Mouse (Mus musculus): ENCODE results near the gene Tmem19.
"Not testable (repeated sequence)": the region's sequence is repeated elsewhere in the genome, so short reads cannot be mapped to it uniquely, and the experiment has no call there.

The Tmem19 gene

DNA sequence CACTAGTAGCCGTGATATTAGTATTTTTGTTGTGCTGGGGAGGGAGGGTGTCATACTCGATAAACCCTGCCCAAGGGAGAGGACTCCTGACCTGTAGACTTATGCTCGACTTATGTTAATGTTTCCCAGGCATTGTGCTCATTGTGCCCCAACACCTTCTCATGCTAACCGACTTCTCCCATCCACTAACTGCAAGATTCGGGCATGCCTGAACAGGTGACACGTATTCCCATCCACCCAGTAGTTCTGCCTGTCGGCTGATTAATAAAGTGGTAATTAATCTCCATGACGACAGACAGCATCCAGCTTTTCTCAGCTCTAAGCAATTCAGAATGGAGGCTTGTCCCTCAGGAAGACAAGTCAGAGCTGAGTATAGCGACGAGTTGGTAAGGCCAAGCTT lies 13.3 kb downstream of the Tmem19 start:
- no peak for DNase-seq (ENCODE audit: low read depth)

GRCm38 (mm10) chr10:115348131-115348530 lies 14.2 kb downstream of the Tmem19 start:
- DNase-seq (ENCODE audit: low read depth), result no peak

DNA sequence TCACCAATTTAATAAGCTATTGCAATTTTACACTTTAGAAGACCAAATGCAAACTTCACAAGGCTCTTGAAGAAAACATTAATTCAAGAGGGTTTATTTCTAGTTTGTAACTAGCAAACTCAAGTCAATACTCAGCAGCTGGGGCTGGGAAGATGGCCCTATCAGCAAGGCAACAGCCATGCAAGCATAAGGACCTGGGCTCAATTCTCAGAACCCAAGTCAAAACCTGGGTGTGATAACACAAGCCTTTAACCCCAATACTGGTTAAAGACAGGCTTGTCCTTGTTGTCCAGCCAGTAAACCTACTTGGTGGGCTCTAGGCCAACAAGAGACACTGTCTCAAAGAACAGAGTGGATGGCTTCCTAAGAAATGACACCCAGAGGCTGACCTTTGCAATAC lies 15.9 kb downstream of the Tmem19 start:
- DNase-seq (ENCODE audit: low read depth), result no peak

- no peak for DNase-seq (ENCODE audit: low read depth)
Measured at GRCm38 (mm10) chr10:115342771-115343425, 19.4 kb downstream of the Tmem19 start.

- DNase-seq (ENCODE audit: low read depth), result no peak
Measured at GRCm38 (mm10) chr10:115339820-115340328, 22.4 kb downstream of the Tmem19 start.

DNA sequence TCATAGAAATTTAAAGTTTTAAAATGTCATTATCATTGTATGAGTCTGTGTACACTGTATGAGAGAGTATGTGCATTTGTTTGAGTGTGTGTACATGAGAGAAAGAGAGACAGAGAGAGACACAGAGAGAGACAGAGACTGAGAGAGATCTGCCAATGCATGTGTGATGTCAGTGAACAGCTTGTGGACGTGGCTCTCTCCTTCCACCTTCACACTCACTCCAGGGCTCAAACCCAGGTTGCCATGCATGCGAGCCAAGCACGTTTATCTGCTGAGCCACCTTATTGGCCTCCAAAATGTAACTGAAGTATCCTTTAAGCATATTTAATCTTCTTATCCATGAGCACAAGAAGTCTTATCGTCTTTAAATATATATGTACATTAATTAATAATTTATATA lies 25.4 kb downstream of the Tmem19 start:
- DNase-seq (ENCODE audit: low read depth), result no peak

DNA sequence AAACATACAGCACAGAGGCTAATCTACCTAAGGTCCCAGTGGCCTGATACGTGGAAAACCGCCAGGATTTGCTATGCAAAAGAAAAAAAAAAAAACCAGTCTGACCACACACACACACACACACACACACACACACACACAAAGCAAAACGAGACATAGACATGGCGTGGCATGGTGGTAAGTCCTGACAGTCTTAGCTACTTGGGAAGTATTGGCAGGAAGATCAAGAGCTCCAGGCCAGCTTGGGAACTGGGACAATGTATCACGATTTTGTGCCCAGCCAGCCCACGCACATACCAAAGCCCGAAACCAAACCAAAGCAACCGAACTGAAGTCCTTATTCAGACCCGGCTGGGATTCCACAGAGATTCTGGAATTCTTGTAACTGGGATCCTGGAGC lies 28.8 kb downstream of the Tmem19 start:
- DNase-seq (ENCODE audit: low read depth), result no peak

DNA sequence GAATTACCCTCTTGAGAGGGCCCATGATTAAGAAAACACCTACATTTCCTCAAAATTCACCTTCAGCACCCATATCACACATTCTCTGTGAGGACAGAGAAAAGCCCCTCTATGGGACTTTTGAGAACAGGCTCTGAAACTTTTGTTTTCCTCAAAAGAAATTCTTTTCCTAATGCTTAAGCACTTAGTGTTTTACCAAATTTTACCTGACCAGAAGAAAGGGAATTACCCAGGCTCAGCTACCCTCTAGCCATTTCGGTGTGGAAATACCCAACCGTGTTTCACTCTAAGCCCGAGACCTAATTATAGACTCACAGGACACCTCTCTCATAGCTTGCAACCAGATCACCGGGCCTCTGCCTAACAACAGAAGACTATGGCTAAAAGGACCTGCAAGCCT lies 29.3 kb downstream of the Tmem19 start:
- DNase-seq (ENCODE audit: low read depth), result no peak

DNA sequence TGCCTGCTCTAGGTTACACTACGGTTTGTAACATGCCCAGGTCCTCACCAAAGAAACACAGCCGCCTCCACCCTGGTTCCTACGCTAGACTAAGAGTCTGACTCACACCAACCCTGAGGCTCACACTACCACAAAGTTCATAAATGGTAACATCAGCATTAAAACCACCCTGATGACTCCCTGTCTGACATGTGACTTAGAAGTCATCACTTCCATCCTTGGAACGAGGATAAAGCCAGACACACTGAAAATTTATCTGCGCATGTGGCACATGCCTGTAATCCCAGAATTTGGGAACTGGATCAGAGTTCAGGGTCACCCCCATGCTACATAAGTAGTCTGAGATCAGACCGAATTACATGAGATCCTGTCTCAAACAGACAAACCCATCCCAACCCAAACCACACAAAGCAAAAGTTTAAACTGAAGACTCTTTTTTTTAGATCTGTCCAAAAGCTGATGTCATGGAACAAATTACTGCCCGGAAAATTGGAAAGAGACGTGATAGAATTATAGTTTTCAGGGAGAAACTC lies 29.8 kb downstream of the Tmem19 start:
- DNase-seq (ENCODE audit: low read depth), result no peak

- DNase-seq (ENCODE audit: low read depth), result no peak
Measured at GRCm38 (mm10) chr10:115329010-115329530, 33.2 kb downstream of the Tmem19 start.

DNA sequence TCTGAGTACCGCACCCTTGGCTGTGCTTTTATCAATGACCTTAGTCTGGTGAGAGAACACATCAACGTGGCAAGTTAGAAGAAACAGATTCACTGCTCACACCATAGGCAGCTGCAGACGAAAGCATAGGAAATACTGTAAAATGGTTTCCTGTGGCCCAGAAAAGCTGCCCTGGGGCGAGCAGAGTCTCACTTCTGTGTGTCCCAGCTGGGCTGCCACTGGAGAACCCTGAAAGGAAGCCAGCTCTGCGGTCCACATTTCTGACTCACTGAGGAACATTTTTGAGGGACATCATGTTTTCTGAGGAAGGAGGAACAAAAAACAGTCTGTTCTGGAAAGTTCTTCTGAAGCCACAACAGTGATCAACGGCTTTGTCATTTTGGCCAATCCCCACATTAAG lies 33.8 kb downstream of the Tmem19 start:
- no peak for DNase-seq (ENCODE audit: low read depth)

DNA sequence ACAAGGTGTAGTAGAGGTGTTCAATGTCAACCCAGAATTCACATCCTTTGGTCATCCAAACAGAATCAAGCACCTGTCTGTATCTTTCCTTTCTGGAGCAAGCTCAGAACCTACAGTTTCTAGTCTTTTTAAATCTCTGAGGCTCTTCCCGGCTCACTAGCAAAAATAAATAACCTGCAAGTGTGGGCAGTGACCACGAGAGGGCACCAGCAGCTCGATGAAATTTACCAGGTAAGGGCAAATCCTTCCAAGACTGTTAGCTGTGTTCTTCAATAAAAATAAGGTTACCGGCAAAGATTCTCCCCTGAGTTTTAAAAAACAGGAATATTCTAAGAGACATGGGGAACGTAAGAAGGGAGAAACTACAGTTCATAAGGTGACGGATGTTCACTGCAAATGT lies 39.0 kb downstream of the Tmem19 start:
- DNase-seq (ENCODE audit: low read depth), result no peak

GRCm38 (mm10) chr10:115321317-115322035 lies 40.8 kb downstream of the Tmem19 start:
- no peak for DNase-seq (ENCODE audit: low read depth)

DNA sequence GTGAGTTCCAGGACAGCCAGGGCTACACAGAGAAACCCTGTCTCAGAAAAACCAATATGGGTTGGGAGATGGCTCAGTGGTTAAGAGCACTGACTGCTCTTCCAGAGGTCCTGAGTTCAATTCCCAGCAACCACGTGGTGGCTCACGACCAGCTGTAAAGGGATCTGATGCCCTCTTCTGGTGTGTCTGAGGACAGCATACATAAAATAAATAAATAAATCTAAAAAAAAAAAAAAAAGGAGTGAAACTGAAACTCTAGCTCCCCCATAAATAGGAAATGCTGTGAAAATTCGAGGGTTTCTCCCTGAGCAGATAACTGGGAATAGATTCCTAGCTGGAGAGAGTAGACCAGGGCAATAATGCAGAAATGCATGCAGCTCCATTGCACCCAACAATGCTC lies 43.9 kb downstream of the Tmem19 start:
- DNase-seq (ENCODE audit: low read depth), result not testable (repeated sequence)

- DNase-seq (ENCODE audit: low read depth), result no peak
Measured at GRCm38 (mm10) chr10:115316313-115316712, 46.0 kb downstream of the Tmem19 start.

GRCm38 (mm10) chr10:115315473-115316171 lies 46.7 kb downstream of the Tmem19 start, which contains the start of gene Rab21:
TSS of gene Rab21 (minus strand) at chr10:115315594.
- peak; percentile 76 for DNase-seq (ENCODE audit: low read depth)

- DNase-seq (ENCODE audit: low read depth), result no peak
Measured at GRCm38 (mm10) chr10:115314582-115315452, 47.5 kb downstream of the Tmem19 start.

DNA sequence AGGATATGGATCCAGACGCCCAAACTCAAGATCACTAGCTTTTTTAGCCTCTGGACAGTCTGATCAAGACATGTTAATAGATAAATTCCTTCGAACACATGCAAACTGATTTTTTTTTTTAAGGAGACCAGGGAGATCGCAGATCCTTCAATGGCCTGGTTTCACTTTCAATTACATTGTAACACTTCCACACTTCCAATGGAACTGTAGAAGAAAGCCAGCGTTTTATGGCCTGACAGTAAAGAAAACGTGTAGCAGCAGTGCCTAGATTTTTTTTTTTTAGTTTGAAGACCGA lies 48.1 kb downstream of the Tmem19 start:
- DNase-seq (ENCODE audit: low read depth), result no peak

DNA sequence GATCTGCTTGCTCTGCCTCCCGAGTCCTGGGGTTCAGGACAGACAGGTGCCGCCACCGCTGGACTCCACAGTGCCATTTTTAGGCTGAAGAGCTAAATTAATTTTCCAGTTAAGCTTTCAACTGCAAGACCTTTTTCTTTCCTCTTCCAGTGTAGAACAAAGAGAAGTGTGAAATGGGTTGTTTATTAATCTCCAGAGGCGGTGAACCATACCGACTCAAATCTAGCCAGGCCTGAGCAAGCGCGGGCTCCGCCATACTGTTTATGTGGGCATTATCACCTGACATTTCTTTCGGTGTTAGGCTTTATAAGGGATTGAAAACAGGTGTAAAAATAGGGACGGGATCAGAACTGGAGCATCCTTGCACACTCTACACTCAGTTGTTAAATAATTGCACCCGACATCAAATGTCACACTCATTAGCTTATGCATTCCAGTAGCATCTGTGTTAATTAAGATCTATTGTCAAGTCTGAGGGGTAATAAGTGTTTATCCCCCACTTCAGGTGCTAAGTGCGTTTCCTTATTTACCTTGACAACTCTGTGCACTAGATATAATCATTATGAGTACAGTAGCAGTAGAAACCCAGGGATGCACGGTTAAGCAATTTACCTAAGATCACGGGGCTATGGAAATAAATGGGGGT lies 48.5 kb downstream of the Tmem19 start:
- no peak for DNase-seq (ENCODE audit: low read depth)

DNA sequence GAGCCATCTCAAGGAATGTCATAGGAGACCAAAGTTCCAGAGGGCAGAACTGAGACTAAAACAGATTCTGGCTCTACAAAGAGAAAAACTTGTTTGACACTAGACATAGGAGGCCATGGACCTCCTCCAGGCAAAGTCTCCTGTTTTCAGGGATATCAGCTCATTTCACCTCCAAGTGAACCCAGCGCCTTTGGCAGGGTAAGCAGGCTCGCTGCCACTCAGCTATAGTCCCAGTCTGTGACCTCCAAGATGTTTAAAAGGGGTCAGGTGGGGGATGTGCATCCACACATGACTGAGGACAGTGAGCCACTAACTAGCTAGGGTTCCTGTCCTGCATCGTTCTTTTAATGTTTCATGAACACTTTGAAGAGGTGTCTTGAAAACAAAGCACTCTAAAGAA lies 49.6 kb downstream of the Tmem19 start:
- DNase-seq (ENCODE audit: low read depth), result no peak

DNA sequence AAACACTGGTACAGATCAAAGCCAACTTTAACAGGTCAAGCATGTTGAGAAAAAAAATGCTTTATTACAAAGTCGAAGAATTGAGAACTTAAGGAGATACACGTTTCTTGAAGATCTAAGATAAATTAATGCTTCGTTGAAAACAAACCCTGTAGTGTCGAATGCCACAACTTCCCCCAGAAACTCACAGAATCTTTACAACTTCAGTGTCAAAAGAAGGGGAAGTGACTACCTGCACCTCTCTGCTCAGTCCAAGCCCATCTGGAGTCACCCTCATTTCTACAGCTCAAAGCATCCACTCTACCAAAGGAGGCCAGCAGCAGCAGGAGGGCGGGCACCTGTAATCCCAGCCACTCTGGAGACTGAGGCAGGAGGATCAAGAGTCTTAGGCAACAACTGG lies 50.1 kb downstream of the Tmem19 start:
- no peak for DNase-seq (ENCODE audit: low read depth)
